9 mouse cellular contexts compared by ENCODE assay signal in genomic region chr7:121840810-121841209, GRCm38 (mm10). TPM values are rescaled to one million over a fixed set of nuclear protein-coding genes. Genes with fewer than 3 reads are reported as not detected.
A peak's percentile ranks its signal among the peaks of the same experiment; 100 is the strongest.
DNase-seq lines count a peak whose midpoint lies in the region; ATAC-seq and TF ChIP-seq lines count a peak whose summit lies in the region.
"Had no signal": no experiment of that assay in that cellular context is flagged by ENCODE, and none has a peak within 500 bp of the region (broad histone marks: within the 10 kb centered on the region; RNA-seq: fewer than 3 reads in every experiment).

No protein-coding gene starts in this region.

- H3K9ac ChIP-seq in heart, adult 2 months (ENCODE audit: low read depth, low read length) = no peak overlapping the region
- H3K9ac ChIP-seq in midbrain, embryonic 13.5 days (replicated peaks) = no peak overlapping the region

- H3K79me2 ChIP-seq in heart, adult 2 months (replicated peaks; ENCODE audit: control insufficient read depth, insufficient read depth, low read length) = no peaks in the 10 kb centered on the region

- WGBS in heart, adult 2 months = 48% methylated on average over 7 of the region's 7 CpGs
- 74% methylated on average over 7 of the region's 7 CpGs for WGBS in midbrain, embryonic 13.5 days

- intact Hi-C loops in heart, adult 2 months (cut with DNase I) = loop anchor here (1.0 to 5.0 kb wide), 2 partner anchors 107 to 131 kb away; partner anchors contain the start of gene Scnn1g

- H3K4me2 ChIP-seq in midbrain, embryonic 13.5 days (replicated peaks) = no peak overlapping the region

- TF ChIP-seq CTCF in brain, embryonic 14.5 days (IDR thresholded peaks at IDR 0.05; ENCODE audit: borderline replicate concordance, extremely low read depth, insufficient read depth, insufficient read length) = no peak
- TF ChIP-seq CTCF in heart, adult 2 months (IDR thresholded peaks at IDR 0.05) = no peak

- TF ChIP-seq EP300 in heart, adult 2 months (IDR thresholded peaks at IDR 0.05; ENCODE audit: insufficient read depth, low read depth, low read length) = no peak

- H3K27me3 ChIP-seq in heart, adult 2 months (ENCODE audit: control insufficient read depth, insufficient read depth, low read length) = no peaks in the 10 kb centered on the region
- H3K27me3 ChIP-seq in midbrain, embryonic 13.5 days = no peaks in the 10 kb centered on the region

- no peaks in the 10 kb centered on the region for H3K9me3 ChIP-seq in midbrain, embryonic 13.5 days

- no peak for ATAC-seq in midbrain, embryonic 13.5 days

- no peak overlapping the region for H3K4me3 ChIP-seq in heart, adult 2 months
- H3K4me3 ChIP-seq in midbrain, embryonic 13.5 days (replicated peaks) = no peak overlapping the region

- DNase-seq in ZHBTc4 (ENCODE audit: low read depth, low spot score) (peak; percentile 27), MN1 (ENCODE audit: low spot score) (no peak)
- DNase-seq in brain, embryonic 14.5 days (ENCODE audit: low read depth) = peak; percentile 14
- peak; percentile 26 to 69 for DNase-seq in heart, adult 2 months
- peak; percentile 30 for DNase-seq in layer of hippocampus, adult 9-10 months (ENCODE audit: low spot score)
- DNase-seq in retina, embryonic 14.5 days (ENCODE audit: low spot score) = no peak
- DNase-seq: thymus, postnatal 14 days had no signal

- TF ChIP-seq POLR2A in brain, embryonic 14.5 days (IDR thresholded peaks at IDR 0.05; ENCODE audit: borderline replicate concordance, extremely low read depth, insufficient read depth, insufficient read length, poor library complexity, severe bottlenecking) = no peak
- TF ChIP-seq POLR2A in heart, adult 2 months (IDR thresholded peaks at IDR 0.05; ENCODE audit: insufficient read depth, low read depth, low read length) = no peak

- peaks cover 1% of the 10 kb centered on the region; the same call in 1 of the 2 replicates for H3K4me1 ChIP-seq in heart, adult 2 months (ENCODE audit: control insufficient read depth, insufficient read depth, low read length)
- no peaks in the 10 kb centered on the region for H3K4me1 ChIP-seq in midbrain, embryonic 13.5 days (replicated peaks)

- no peaks in the 10 kb centered on the region for H3K36me3 ChIP-seq in heart, adult 2 months (ENCODE audit: control insufficient read depth, insufficient read depth, low read length)
- no peaks in the 10 kb centered on the region for H3K36me3 ChIP-seq in midbrain, embryonic 13.5 days

- peak overlapping the region; percentile 67 for H3K27ac ChIP-seq in heart, adult 2 months
- H3K27ac ChIP-seq in midbrain, embryonic 13.5 days = no peak overlapping the region

RNA-seq across cellular contexts. Expression of gene Scnn1b, which starts 24.0 kb away (rescaled TPM):
- polyA plus RNA-seq in brain, embryonic 14.5 days (2012; rRNA removed) = 0.15 and 0.19 TPM in 2 replicates
- total RNA-seq in heart, adult 2 months (2021) = not detected
- 0.47 TPM in 1 of 2 replicates, not detected in the other for polyA plus RNA-seq in heart, adult 2 months (2012; rRNA removed)
- not detected in 2 replicates for polyA plus RNA-seq in midbrain, embryonic 13.5 days (2015; fragmentation: Nextera tagmentation; extraction: Ambion mirVana)
- polyA plus RNA-seq: limb, embryonic 11.5 days had no signal

Comparison
In these comparisons a context has a peak if more than half of its experiments do, and no peak if none do; other contexts are left out.
1. DNase-seq: peak in ZHBTc4 (single experiment), brain, embryonic 14.5 days (single experiment), heart, adult 2 months (2 of 2) and layer of hippocampus, adult 9-10 months (single experiment); none in retina, embryonic 14.5 days (single experiment) and MN1 (single experiment).